Mouse (Mus musculus) heart, embryonic 11.5 days (tissue): ENCODE data around the gene Arhgap8. TPM values are rescaled to one million over a fixed set of nuclear protein-coding genes. Genes with fewer than 3 reads are reported as not detected.

Experiments used
- ATAC-seq: fragments of 200-750 bp; cut with Nextera tagmentation; replicated peaks from 2 replicates; pipeline ENCODE4 v1.8.0; 2017; ENCODE audit warnings: moderate library complexity; ENCODE audit not compliant: insufficient number of reproducible peaks, low FRiP score, low TSS enrichment
- H3K27ac ChIP-seq: fragments of 300-500 bp; sonication (generic); 2 replicates; pipeline ENCODE4 v1.5.1; 2014; ENCODE audit warnings: mild to moderate bottlenecking, low read depth, low read length
- H3K27me3 ChIP-seq: fragments of 300-500 bp; sonication (generic); 2 replicates; pipeline ENCODE4 v1.6.1; 2014; ENCODE audit warnings: mild to moderate bottlenecking, low read length, mixed read lengths; ENCODE audit not compliant: control insufficient read depth, insufficient read depth
- H3K36me3 ChIP-seq: fragments of 300-500 bp; sonication (generic); 2 replicates; pipeline ENCODE4 v1.6.1; 2014; ENCODE audit warnings: mild to moderate bottlenecking, low read length, moderate library complexity, mixed read lengths; ENCODE audit not compliant: control insufficient read depth, insufficient read depth
- H3K4me1 ChIP-seq: fragments of 300-500 bp; sonication (generic); 2 replicates; pipeline ENCODE4 v1.6.1; 2014; ENCODE audit warnings: low read length; ENCODE audit not compliant: control insufficient read depth, insufficient read depth
- H3K4me2 ChIP-seq: fragments of 300-500 bp; sonication (generic); 2 replicates; pipeline ENCODE4 v1.6.1; 2014; ENCODE audit warnings: mild to moderate bottlenecking, moderate library complexity
- H3K4me3 ChIP-seq: fragments of 300-500 bp; sonication (generic); 2 replicates; pipeline ENCODE4 v1.5.1; 2014; ENCODE audit warnings: low read depth, low read length
- H3K9ac ChIP-seq: fragments of 300-500 bp; sonication (generic); 2 replicates; pipeline ENCODE4 v1.6.1; 2014; ENCODE audit warnings: mild to moderate bottlenecking, low read depth, low read length, moderate library complexity
- H3K9me3 ChIP-seq: fragments of 300-500 bp; sonication (generic); replicated peaks from 2 replicates; pipeline ENCODE4 v1.6.1; 2016; ENCODE audit warnings: low read length; ENCODE audit not compliant: control insufficient read depth
- WGBS: fragments of 180-500 bp; shearing (Covaris S2); extraction: QIAGEN DNeasy Blood & Tissue Kit; methylation state at CpG from one replicate; pipeline ENCODE4 v1.1.7; 2014; ENCODE audit not compliant: insufficient replicate concordance; 5-methylcytosine and 5-hydroxymethylcytosine counted together
- polyA plus RNA-seq: library from polyadenylated mRNA; unstranded; fragments of >200 nt; fragmentation: Nextera tagmentation; extraction: Ambion mirVana; gene quantifications from 2 replicates; pipeline ENCODE4 v1.2.1, GENCODE M21; 2014

Gene Arhgap8
- polyA plus RNA-seq, 1 experiment from 2014 or later = 2.7 TPM

DNA sequence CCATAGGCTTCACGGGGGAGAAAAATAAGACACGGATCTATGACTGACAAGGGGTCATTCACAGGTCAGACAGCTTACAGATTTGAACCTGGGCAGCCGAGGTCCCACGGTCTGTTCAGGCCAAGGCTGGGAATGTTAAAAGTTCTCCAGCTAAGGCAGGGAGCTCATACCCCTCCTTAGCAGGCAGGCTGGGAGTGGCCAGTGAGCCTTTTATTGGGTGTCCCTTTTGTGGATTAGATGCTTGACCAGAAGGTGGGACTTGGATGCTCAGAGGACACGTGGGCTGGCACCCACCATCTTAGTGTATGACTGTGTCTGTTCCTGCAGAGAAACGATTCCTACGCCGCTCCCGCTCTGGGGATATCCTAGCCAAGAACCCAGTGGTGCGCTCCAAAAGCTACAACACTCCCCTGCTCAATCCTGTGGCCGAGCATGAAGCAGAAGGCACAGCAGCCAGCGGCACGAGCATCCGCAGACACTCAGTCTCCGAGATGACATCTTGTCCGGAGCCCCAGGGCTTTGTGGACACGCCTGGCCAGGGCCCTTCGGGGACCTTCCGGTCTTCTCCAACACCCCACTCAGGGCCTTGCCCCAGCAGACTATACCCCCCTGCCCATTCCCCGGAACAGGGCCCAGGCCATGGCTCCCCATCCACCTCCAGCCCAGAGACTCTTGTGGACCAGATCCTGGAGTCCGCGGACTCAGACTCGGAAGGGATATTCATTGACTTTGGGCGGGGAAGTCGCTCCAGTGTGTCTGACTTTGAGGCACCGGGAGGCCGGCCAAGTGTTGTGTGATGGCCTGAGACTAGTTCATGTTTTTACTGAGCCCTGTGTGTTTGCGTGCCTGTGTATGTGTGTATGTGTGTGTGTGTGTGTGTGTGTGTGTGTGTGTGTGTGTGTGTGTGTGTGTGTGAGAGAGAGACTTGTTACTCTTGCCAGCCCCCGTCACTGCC, 17.2 kb upstream of the Arhgap8 start:
- no peak for ATAC-seq
- H3K9ac ChIP-seq = no peak overlapping the region
- peaks cover 4% of the 10 kb centered on the region; the same call in 1 of the 2 replicates for H3K36me3 ChIP-seq
- no peak overlapping the region for H3K27ac ChIP-seq
- 89% methylated on average over 29 of the region's 29 CpGs for WGBS
- no peaks in the 10 kb centered on the region for H3K9me3 ChIP-seq
- H3K4me3 ChIP-seq = no peak overlapping the region
- no peak overlapping the region for H3K4me2 ChIP-seq
- no peaks in the 10 kb centered on the region for H3K27me3 ChIP-seq
- H3K4me1 ChIP-seq = peaks cover 4% of the 10 kb centered on the region; the same call in 1 of the 2 replicates

DNA sequence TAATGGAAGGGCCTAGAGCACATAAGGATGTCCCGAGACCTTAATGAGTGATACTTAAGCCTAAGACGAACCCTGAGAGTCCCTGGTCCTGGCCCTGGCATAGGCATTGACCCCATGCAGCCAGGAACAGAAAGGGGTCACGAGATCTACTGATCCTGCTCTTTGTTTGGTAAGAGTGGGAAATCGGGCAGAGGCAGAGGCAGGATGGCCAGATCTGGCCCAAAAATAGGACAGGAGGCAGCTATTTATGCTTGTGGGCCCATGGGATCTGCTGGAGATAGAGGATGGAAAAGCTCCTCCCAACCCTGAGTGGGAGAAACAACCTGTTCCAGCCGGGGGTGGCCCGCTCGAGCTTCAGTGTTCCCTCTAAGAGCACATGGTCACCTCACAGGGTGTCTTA, 15.9 kb upstream of the Arhgap8 start:
- H3K27ac ChIP-seq = no peak overlapping the region
- no peak for ATAC-seq
- H3K4me2 ChIP-seq = no peak overlapping the region
- H3K9ac ChIP-seq = no peak overlapping the region
- no peak overlapping the region for H3K4me3 ChIP-seq
- H3K9me3 ChIP-seq = no peaks in the 10 kb centered on the region
- 79% methylated on average over 7 of the region's 7 CpGs for WGBS
- H3K36me3 ChIP-seq = peaks cover 4% of the 10 kb centered on the region; the same call in 1 of the 2 replicates
- no peaks in the 10 kb centered on the region for H3K27me3 ChIP-seq
- peaks cover 4% of the 10 kb centered on the region; the same call in 1 of the 2 replicates for H3K4me1 ChIP-seq

DNA sequence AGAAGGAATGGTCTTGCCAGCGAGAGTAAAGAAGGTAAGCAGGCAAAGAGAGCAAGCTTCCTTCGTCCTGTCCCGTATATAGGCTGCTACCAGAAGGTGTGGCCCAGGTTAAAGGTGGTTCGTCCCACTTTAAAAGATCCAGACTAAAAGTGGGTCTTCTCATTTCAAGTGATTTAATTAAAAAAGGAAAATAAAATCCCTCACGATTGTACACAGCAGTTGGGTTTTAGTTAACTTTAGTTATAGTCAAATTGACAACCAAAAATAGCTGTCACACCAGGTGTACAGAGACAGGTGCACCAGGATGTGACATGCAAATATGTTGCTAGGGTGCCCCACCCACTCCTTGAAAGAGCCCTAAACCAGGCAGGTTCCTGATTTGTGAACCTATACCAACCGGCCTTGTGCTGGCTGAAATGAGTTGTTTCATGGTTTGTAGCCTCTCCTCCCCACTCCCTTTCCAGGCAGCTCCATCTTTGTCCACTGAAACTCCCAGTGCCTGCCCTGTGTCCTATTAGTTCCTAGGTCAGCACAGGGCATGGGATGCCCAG, 14.4 kb upstream of the Arhgap8 start:
- peaks cover 4% of the 10 kb centered on the region; the same call in 1 of the 2 replicates for H3K4me1 ChIP-seq
- ATAC-seq = no peak

DNA sequence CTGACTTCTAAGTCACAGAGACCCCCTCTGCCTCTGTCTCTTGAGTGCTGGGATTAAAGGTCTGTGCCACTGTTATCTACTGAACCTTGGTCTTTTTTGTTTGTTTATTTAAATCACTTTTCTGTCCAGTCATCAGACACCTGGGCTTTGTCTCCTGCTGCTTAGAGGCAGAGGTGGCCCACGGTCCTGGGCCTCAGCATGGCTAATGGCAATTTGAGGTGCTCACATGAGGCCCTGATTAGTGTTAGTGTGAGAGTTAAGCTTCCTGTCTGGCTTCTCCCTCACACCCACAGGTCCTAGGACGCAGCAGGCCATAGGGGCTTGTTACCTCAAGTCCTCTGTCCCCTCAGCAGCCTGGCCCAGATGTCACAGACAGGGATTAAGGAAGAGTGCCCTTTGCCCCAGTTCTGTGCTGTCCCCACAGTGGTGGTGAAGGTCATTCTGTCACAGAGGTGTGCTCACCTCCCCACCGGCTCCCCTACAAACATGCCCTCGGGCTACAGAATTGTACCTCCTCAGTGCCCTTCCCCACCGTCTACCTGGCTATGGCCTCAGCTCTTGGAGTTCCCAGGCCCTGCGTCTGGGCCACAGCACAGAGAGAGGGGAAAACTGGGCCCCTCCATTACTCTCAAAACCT, 12.8 kb upstream of the Arhgap8 start:
- Histone ChIP-seq H3K9ac (no peak overlapping the region), H3K27ac (no peak overlapping the region), H3K36me3 (peaks cover 4% of the 10 kb centered on the region; the same call in 1 of the 2 replicates), H3K4me2 (no peak overlapping the region), H3K9me3 (no peaks in the 10 kb centered on the region), H3K4me3 (no peak overlapping the region), H3K4me1 (peaks cover 4% of the 10 kb centered on the region; the same call in 1 of the 2 replicates), H3K27me3 (no peaks in the 10 kb centered on the region)
- ATAC-seq = no peak
- 67% methylated on average over 6 of the region's 6 CpGs for WGBS

More for the DNA sequence above, 14.4 kb upstream of the Arhgap8 start:
- Histone ChIP-seq H3K27ac (no peak overlapping the region), H3K9ac (no peak overlapping the region), H3K4me2 (no peak overlapping the region), H3K27me3 (no peaks in the 10 kb centered on the region), H3K9me3 (no peaks in the 10 kb centered on the region), H3K4me3 (no peak overlapping the region), H3K36me3 (peaks cover 4% of the 10 kb centered on the region; the same call in 1 of the 2 replicates)
- 86% methylated on average over 6 of the region's 6 CpGs for WGBS

DNA sequence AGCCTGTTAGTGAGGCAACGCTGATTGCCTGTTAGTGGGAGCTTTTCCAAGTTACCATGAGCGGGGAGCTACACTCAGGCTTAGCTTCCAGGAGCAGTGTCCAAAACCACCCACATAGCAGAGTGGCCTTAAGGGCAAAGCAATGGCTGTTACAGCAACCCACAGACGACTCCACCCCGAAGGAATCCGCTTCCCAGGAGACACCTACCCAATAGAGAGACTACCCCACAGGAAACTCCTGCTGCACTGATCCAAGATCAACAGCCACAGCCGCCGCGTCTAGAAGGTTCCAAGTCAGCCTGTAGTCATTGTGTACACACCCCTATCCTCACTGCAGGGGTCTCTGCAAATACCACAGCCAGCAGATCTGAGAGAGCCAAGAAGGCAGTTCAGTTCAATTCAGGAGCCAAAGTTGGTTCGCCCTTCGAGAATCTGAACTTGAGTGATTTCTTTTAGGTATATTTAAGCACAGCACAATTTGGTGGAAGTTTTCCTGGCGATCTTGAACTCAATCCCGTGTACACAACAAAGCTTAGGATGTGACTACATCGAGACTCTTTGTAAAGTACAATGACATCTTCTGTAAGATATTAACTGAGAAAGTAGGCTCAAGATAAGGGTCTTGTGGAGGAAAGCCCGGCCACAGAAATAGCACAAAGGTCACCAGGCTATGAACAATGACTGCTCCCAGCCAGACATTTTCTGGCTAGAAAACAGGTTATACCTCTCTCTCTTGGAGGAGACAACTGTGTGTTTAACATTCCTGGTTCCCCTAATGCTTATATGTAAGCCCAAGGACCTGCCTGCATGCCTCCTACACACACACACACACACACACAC, 7.1 kb upstream of the Arhgap8 start:
- peaks cover 12% of the 10 kb centered on the region for H3K4me1 ChIP-seq
- no peak for ATAC-seq

DNA sequence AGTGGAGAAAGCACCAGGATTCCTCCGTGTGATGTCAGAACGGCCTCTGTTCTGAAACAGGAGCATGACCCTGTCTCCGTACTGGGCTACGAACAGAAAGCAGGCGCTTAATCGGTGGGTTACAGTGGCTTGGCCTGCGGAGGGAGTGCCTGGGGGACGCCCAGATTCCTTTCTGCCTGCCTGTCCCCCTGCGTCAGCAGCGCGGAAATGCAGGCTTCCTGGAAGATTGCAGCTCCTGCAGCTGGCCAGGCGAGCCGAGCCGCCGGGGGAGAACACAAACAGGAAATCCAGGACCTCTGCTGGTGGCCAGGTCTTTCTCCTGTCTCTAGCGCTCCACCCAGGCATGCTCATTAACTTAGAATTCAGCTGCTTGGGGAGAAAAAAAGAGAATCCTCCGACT, 5.1 kb upstream of the Arhgap8 start:
- H3K4me3 ChIP-seq = peak overlapping the region; percentile 15
- no peaks in the 10 kb centered on the region for H3K9me3 ChIP-seq
- peak overlapping the region; percentile 61 for H3K9ac ChIP-seq
- no peaks in the 10 kb centered on the region for H3K36me3 ChIP-seq
- under 1% methylated on average over 17 of the region's 17 CpGs for WGBS
- peak overlapping the region; percentile 62 for H3K4me2 ChIP-seq
- H3K4me1 ChIP-seq = peaks cover 12% of the 10 kb centered on the region
- H3K27ac ChIP-seq = peak overlapping the region; percentile 92
- peaks cover 8% of the 10 kb centered on the region for H3K27me3 ChIP-seq
- ATAC-seq = peak; percentile 79; the same call in 1 of the 2 replicates

More for the DNA sequence above, 7.1 kb upstream of the Arhgap8 start:
- Histone ChIP-seq H3K36me3 (no peaks in the 10 kb centered on the region), H3K27me3 (no peaks in the 10 kb centered on the region), H3K9ac (no peak overlapping the region), H3K27ac (peak overlapping the region; percentile 73), H3K4me3 (no peak overlapping the region), H3K9me3 (no peaks in the 10 kb centered on the region), H3K4me2 (no peak overlapping the region)
- WGBS = 52% methylated on average over 14 of the region's 14 CpGs

DNA sequence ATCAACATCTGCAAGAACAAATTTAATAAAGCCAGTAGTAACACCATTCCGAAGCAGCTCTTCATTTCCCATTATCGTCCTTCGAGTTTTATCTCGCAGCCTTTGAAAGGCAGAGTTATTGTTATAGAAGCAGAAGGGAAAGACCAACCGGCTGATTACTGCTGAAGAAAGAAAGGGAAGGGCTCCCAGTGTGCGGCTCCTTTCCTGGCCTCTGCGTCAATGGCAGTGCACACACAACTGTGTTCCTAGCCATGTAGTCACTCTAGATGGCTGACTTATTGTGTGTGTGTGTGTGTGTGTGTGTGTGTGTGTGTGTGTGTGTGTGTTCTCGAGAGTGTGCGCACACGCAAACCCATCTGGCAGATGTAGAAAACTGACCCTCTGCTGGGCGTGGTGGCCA, 4.7 kb upstream of the Arhgap8 start:
- peak overlapping the region; percentile 92 for H3K27ac ChIP-seq
- peak overlapping the region; percentile 15 for H3K4me3 ChIP-seq
- H3K9ac ChIP-seq = peak overlapping the region; percentile 58
- peaks cover 8% of the 10 kb centered on the region for H3K27me3 ChIP-seq
- H3K9me3 ChIP-seq = no peaks in the 10 kb centered on the region
- peaks cover 13% of the 10 kb centered on the region for H3K4me1 ChIP-seq
- no peaks in the 10 kb centered on the region for H3K36me3 ChIP-seq
- no peak for ATAC-seq
- H3K4me2 ChIP-seq = peak overlapping the region; percentile 62
- WGBS = 33% methylated on average over 11 of the region's 11 CpGs
